19 mouse cellular contexts compared by ENCODE assay signal in the genomic region with DNA sequence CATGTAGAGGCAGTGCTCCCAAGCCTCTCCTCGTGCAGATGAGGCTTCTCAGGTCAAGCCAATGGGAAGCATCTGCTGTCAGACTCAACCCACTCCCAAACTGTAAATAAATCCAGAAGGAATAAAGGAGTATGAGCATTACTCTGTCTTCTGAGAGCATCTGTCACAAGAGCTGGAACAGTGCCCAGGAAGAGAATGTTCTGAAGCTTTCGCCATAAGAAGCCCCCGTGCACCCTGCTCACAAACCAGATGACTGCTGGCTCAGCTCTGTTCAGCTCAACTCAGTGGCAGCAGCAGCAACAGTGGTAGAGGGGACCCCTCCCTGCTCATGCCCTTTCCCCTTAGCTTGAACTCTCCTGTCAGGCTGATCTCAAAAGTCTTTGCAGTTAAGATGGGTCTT. TPM values are rescaled to one million over a fixed set of nuclear protein-coding genes. Genes with fewer than 3 reads are reported as not detected.
DNase-seq lines count a peak whose midpoint lies in the region; ATAC-seq and TF ChIP-seq lines count a peak whose summit lies in the region.
"Had no signal": no experiment of that assay in that cellular context is flagged by ENCODE, and none has a peak within 500 bp of the region (broad histone marks: within the 10 kb centered on the region; RNA-seq: fewer than 3 reads in every experiment).

No protein-coding gene starts in this region.

- H3K9me3 ChIP-seq in kidney, embryonic 15.5 days (replicated peaks) = no peaks in the 10 kb centered on the region
- H3K9me3 ChIP-seq: midbrain, embryonic 12.5 days had no signal

- DNase-seq in kidney, adult 2 months = no peak
- peak; percentile 26 to 53 for DNase-seq in frontal cortex, postnatal 10 days (ENCODE audit: low spot score in 2 of 2)
- DNase-seq in layer of hippocampus, adult 8-10 months (ENCODE audit: low spot score in 2 of 2) = peak; percentile 68 to 74
- DNase-seq in left cerebral cortex, postnatal 36 days (ENCODE audit: low spot score in 2 of 2) = peak; percentile 26 to 32
- no peak for DNase-seq in embryo, embryonic 11 days
- no peak for DNase-seq in neural tube, embryonic 10.5 days (ENCODE audit: extremely low spot score, low spot score)
- no peak for DNase-seq in cerebellum, adult 11-12 months
- DNase-seq: adrenal gland, adult 8-10 months; cerebellum, adult 11 months; lung, postnatal 14 days had no signal

- H3K9ac ChIP-seq in kidney, embryonic 15.5 days = no peak overlapping the region
- H3K9ac ChIP-seq: midbrain, embryonic 12.5 days had no signal

- 0 out of 2 replicates have a peak, but pooled peaks have one; percentile 46 for ATAC-seq in kidney, embryonic 15.5 days (replicated peaks; ENCODE audit: low FRiP score)

- no peak overlapping the region for H3K4me2 ChIP-seq in kidney, embryonic 15.5 days
- H3K4me2 ChIP-seq: liver, embryonic 11.5 days; midbrain, embryonic 12.5 days had no signal

- H3K4me1 ChIP-seq in kidney, embryonic 15.5 days = no peaks in the 10 kb centered on the region
- no peaks in the 10 kb centered on the region for H3K4me1 ChIP-seq in kidney, adult 2 months (ENCODE audit: control insufficient read depth, insufficient read depth, low read length)
- H3K4me1 ChIP-seq: midbrain, embryonic 12.5 days had no signal

- TF ChIP-seq POLR2A in kidney, adult 2 months (IDR thresholded peaks at IDR 0.05; ENCODE audit: low read depth, low read length) = no peak

- intact Hi-C loops in left cerebral cortex, postnatal 36 days (cut with DNase I) = no loop called here

- H3K4me3 ChIP-seq in kidney, embryonic 15.5 days (replicated peaks) = no peak overlapping the region
- no peak overlapping the region for H3K4me3 ChIP-seq in kidney, adult 2 months (ENCODE audit: insufficient read depth, low read depth, low read length)
- H3K4me3 ChIP-seq: midbrain, embryonic 12.5 days had no signal

- no peaks in the 10 kb centered on the region for H3K27me3 ChIP-seq in kidney, embryonic 15.5 days
- no peaks in the 10 kb centered on the region for H3K27me3 ChIP-seq in kidney, adult 2 months (replicated peaks; ENCODE audit: control insufficient read depth, insufficient read depth, low read length)
- H3K27me3 ChIP-seq: CH12.LX; midbrain, embryonic 12.5 days had no signal

- H3K27ac ChIP-seq in kidney, embryonic 15.5 days = no peak overlapping the region
- no peak overlapping the region for H3K27ac ChIP-seq in kidney, adult 2 months (ENCODE audit: insufficient read depth, low read depth, low read length)
- H3K27ac ChIP-seq: midbrain, embryonic 12.5 days had no signal

- no peaks in the 10 kb centered on the region for H3K36me3 ChIP-seq in kidney, embryonic 15.5 days
- H3K36me3 ChIP-seq in kidney, adult 2 months (ENCODE audit: control insufficient read depth, insufficient read depth, low read length) = no peaks in the 10 kb centered on the region
- H3K36me3 ChIP-seq: midbrain, embryonic 12.5 days had no signal

- no peak for TF ChIP-seq CTCF in kidney, adult 2 months (conservative IDR thresholded peaks at IDR 0.05; ENCODE audit: insufficient read depth, insufficient read length, low read depth, low read length)

- 37% methylated on average over 3 of the region's 3 CpGs for WGBS in kidney, embryonic 15.5 days
- 56% methylated on average over 3 of the region's 3 CpGs for WGBS in kidney, adult 2 months

RNA-seq across cellular contexts. Expression of gene Gm21834, which starts 47.2 kb away (rescaled TPM):
- polyA plus RNA-seq in kidney, embryonic 15.5 days (2015; fragmentation: Nextera tagmentation; extraction: Ambion mirVana) = not detected in 2 replicates
- polyA plus RNA-seq in kidney, adult 2 months (2012; rRNA removed) = not detected in 2 replicates
- not detected for total RNA-seq in layer of hippocampus, adult 8-10 months (2022)
- not detected for total RNA-seq in left cerebral cortex, postnatal 36 days (2021)
- total RNA-seq: adrenal gland, adult 8-10 months; CH12.LX; heart, postnatal 25 days had no signal
- polyA plus RNA-seq: gonadal fat pad, adult 2 months; large intestine, adult 2 months; liver, embryonic 11.5 days; midbrain, embryonic 12.5 days; neural tube, embryonic 14.5 days; small intestine, adult 2 months had no signal

Comparison
In these comparisons a context has a peak if more than half of its experiments do, and no peak if none do; other contexts are left out.
1. DNase-seq: peak in frontal cortex, postnatal 10 days (2 of 2), layer of hippocampus, adult 8-10 months (2 of 2) and left cerebral cortex, postnatal 36 days (2 of 2); none in kidney, adult 2 months (single experiment), embryo, embryonic 11 days (single experiment), neural tube, embryonic 10.5 days (single experiment) and cerebellum, adult 11-12 months (single experiment).